ENCODE assay signal across 8 mouse cellular contexts in the genomic region with DNA sequence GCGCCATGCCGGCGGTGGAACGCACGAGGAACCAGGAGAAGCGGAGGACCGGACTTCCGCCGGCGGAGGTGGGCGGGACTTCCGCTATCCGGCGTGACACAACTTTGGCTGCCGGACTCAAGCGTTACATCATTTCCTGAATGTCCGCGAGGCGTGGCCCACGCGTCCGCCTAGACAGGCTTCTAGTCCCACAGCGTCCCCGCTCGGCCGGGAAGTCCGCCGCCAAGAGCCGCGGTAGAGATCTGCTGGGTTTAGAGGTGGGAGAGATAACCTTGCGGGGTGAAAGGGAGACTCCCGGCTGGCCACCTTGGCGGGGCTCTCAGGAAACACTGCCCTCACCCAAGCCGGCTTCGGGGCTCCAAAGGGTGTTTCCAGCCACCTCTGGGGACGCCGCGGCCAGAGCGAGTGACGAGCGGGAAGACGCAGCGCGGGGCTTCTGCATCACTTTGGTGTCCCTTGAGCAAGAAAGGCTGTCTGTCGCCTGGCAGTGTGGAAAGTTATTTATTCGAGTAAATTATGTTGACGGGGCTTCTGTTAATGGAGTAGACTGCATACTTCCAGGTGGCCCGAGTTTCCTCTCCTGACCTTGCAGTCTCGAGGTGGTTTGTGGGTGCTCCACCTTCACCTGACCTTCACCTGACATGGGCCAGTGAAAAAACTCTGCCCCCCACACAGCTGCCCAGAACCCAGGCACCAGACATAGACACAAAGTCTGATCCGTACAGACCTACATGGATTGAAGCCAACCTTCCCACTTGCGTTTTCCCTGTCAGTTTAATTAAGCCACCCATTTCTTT. TPM values are rescaled to one million over a fixed set of nuclear protein-coding genes. Genes with fewer than 3 reads are reported as not detected.
DNase-seq lines count a peak whose midpoint lies in the region; ATAC-seq lines count a peak whose summit lies in the region.

A gene (minus strand): TSS at position 94 of the 797 bp plus-strand sequence.

- peak; percentile 94 for DNase-seq in c-Kit-negative CD71-positive TER-119-positive erythroid progenitor cells, embryonic 14.5 days (ENCODE audit: low read depth, low spot score)
- DNase-seq in fibroblast of lung, adult 2 months (ENCODE audit: low read depth) = peak; percentile 93
- DNase-seq in kidney, postnatal 14 days = peak; percentile 98
- DNase-seq in liver, embryonic 13.5 days = peak; percentile 95
- peak; percentile 97 for DNase-seq in neural tube, embryonic 10.5 days (ENCODE audit: extremely low spot score, low spot score)

- ATAC-seq in CD4-positive, CD25-positive, alpha-beta regulatory T cell, adult 4 months = peak; percentile 93
- peak; percentile 96 for ATAC-seq in heart, embryonic 14.5 days (ENCODE audit: insufficient number of reproducible peaks, insufficient read depth, low FRiP score, low read depth)
- ATAC-seq in liver, embryonic 13.5 days (ENCODE audit: low read depth) = peak; percentile 95
- ATAC-seq in stomach, embryonic 16.5 days (ENCODE audit: insufficient read depth, low FRiP score) = peak; percentile 98

- peak within 1 kb of the TSS; percentile 88 for H3K27ac ChIP-seq in heart, embryonic 14.5 days (replicated peaks in 1 of 2; ENCODE audit: control insufficient read depth in 1 of 2, insufficient read depth in 1 of 2, low read depth in 2 of 2, low read length in 2 of 2)
- H3K27ac ChIP-seq in liver, embryonic 13.5 days = peak within 1 kb of the TSS; percentile 96
- H3K27ac ChIP-seq in stomach, embryonic 16.5 days (ENCODE audit: low read length) = peak within 1 kb of the TSS; percentile 47

- H3K4me1 ChIP-seq in heart, embryonic 14.5 days (ENCODE audit: control insufficient read depth in 2 of 2, insufficient read depth in 2 of 2, low read length in 2 of 2) = peaks cover 4 to 15% of the 10 kb centered on the region in 2 experiments
- H3K4me1 ChIP-seq in liver, embryonic 13.5 days (replicated peaks) = peaks cover 47% of the 10 kb centered on the region
- H3K4me1 ChIP-seq in stomach, embryonic 16.5 days (ENCODE audit: control insufficient read depth, insufficient read depth, low read length) = peaks cover 4% of the 10 kb centered on the region; the same call in 1 of the 2 replicates

- no peaks in the 10 kb centered on the region for H3K27me3 ChIP-seq in heart, embryonic 14.5 days (ENCODE audit: control insufficient read depth, insufficient read depth, low read length)
- H3K27me3 ChIP-seq in liver, embryonic 13.5 days = no peaks in the 10 kb centered on the region
- H3K27me3 ChIP-seq in stomach, embryonic 16.5 days (ENCODE audit: control insufficient read depth, insufficient read depth, low read length) = no peaks in the 10 kb centered on the region

- H3K36me3 ChIP-seq in heart, embryonic 14.5 days (ENCODE audit: control insufficient read depth, insufficient read depth, low read length) = peaks cover 10% of the 10 kb centered on the region
- peaks cover 13% of the 10 kb centered on the region for H3K36me3 ChIP-seq in liver, embryonic 13.5 days
- 0 out of 2 replicates have a peak, but pooled peaks cover 3% of the 10 kb centered on the region for H3K36me3 ChIP-seq in stomach, embryonic 16.5 days (ENCODE audit: control insufficient read depth, insufficient read depth, low read length)

- whole genome bisulfite sequencing in heart, embryonic 14.5 days = 1% methylated on average over 51 of the region's 51 CpGs
- 1% methylated on average over 51 of the region's 51 CpGs for WGBS in liver, embryonic 13.5 days (ENCODE audit: insufficient replicate concordance)
- under 1% methylated on average over 51 of the region's 51 CpGs for WGBS in stomach, embryonic 16.5 days

- peak within 1 kb of the TSS; percentile 87 for H3K9ac ChIP-seq in heart, embryonic 14.5 days (ENCODE audit: low read length)
- H3K9ac ChIP-seq in liver, embryonic 13.5 days = peak within 1 kb of the TSS; percentile 91
- peak within 1 kb of the TSS; percentile 82 for H3K9ac ChIP-seq in stomach, embryonic 16.5 days (ENCODE audit: low read length)

- peak within 1 kb of the TSS; percentile 73 to 77 for H3K4me3 ChIP-seq in heart, embryonic 14.5 days (ENCODE audit: control insufficient read depth in 1 of 2, insufficient read depth in 1 of 2, low read depth in 1 of 2, low read length in 2 of 2)
- peak within 1 kb of the TSS; percentile 76 for H3K4me3 ChIP-seq in liver, embryonic 13.5 days (replicated peaks)
- peak within 1 kb of the TSS; percentile 76 for H3K4me3 ChIP-seq in stomach, embryonic 16.5 days (replicated peaks; ENCODE audit: low read length)

- peak within 1 kb of the TSS; percentile 81 for H3K4me2 ChIP-seq in heart, embryonic 14.5 days (ENCODE audit: low read length)
- H3K4me2 ChIP-seq in liver, embryonic 13.5 days = peak within 1 kb of the TSS; percentile 83
- H3K4me2 ChIP-seq in stomach, embryonic 16.5 days (ENCODE audit: low read depth, low read length) = peak within 1 kb of the TSS; percentile 76

- no peaks in the 10 kb centered on the region for H3K9me3 ChIP-seq in heart, embryonic 14.5 days (ENCODE audit: control insufficient read depth, low read length)
- H3K9me3 ChIP-seq in liver, embryonic 13.5 days (replicated peaks) = no peaks in the 10 kb centered on the region
- no peaks in the 10 kb centered on the region for H3K9me3 ChIP-seq in stomach, embryonic 16.5 days (replicated peaks; ENCODE audit: control insufficient read depth, low read length)

RNA-seq across cellular contexts. Expression of the gene that starts here (rescaled TPM):
- 10 to 100 TPM; 77.4 to 90.5 TPM for polyA plus RNA-seq in CD4-positive, CD25-positive, alpha-beta regulatory T cell, adult 4 months (2017; shearing (Covaris generic))
- 49.9 and 51.9 TPM in 2 replicates for polyA plus RNA-seq in heart, embryonic 14.5 days (2014; fragmentation: Nextera tagmentation; extraction: Ambion mirVana)
- polyA plus RNA-seq in liver, embryonic 13.5 days (2015; fragmentation: Nextera tagmentation; extraction: Ambion mirVana) = 65.5 and 70.4 TPM in 2 replicates
- polyA plus RNA-seq in stomach, embryonic 16.5 days (2015; fragmentation: Nextera tagmentation; extraction: Ambion mirVana) = 62.2 and 64.8 TPM in 2 replicates

Comparison
In these comparisons a context has a peak if more than half of its experiments do, and no peak if none do; other contexts are left out.
1. Peak in every context shown above with its lines: DNase-seq, ATAC-seq, H3K4me3 ChIP-seq and H3K27ac ChIP-seq.